Mouse (Mus musculus) liver, postnatal 0 days (tissue): Measurements from ENCODE around the gene Ttc14. TPM values are rescaled to one million over a fixed set of nuclear protein-coding genes. Genes with fewer than 3 reads are reported as not detected.

Experiments used
- ATAC-seq: fragments of 200-750 bp; cut with Nextera tagmentation; 2 replicates; pipeline ENCODE4 v1.8.0; 2017; ENCODE audit warnings: mild to moderate bottlenecking, moderate library complexity
- DNase-seq: peaks from one replicate; pipeline ENCODE4 v3.0.0-alpha.2; 2016
- H3K27ac ChIP-seq: fragments of 300-500 bp; sonication (generic); 2 replicates; pipeline ENCODE4 v1.5.1; 2014; ENCODE audit warnings: antibody characterized with exemption, moderate library complexity, mild to moderate bottlenecking, low read depth
- H3K27me3 ChIP-seq: fragments of 300-500 bp; sonication (generic); 2 replicates; pipeline ENCODE4 v1.6.1; 2014; ENCODE audit warnings: low read length, control low read depth, mixed read lengths; ENCODE audit not compliant: insufficient read depth
- H3K36me3 ChIP-seq: fragments of 300-500 bp; sonication (generic); replicated peaks from 2 replicates; pipeline ENCODE4 v1.6.1; 2014; ENCODE audit warnings: mild to moderate bottlenecking, control low read depth, low read length, moderate library complexity, mixed read lengths; ENCODE audit not compliant: insufficient read depth
- H3K4me1 ChIP-seq: fragments of 300-500 bp; sonication (generic); 2 replicates; pipeline ENCODE4 v1.6.1; 2014; ENCODE audit warnings: antibody characterized with exemption, mild to moderate bottlenecking, control low read depth; ENCODE audit not compliant: insufficient read depth
- H3K4me2 ChIP-seq: fragments of 300-500 bp; sonication (generic); 2 replicates; pipeline ENCODE4 v1.6.1; 2014; ENCODE audit warnings: low read depth, mild to moderate bottlenecking, low read length, moderate library complexity, mixed read lengths
- H3K4me3 ChIP-seq: fragments of 300-500 bp; sonication (generic); 2 replicates; pipeline ENCODE4 v1.5.1; 2014; ENCODE audit warnings: low read depth, low read length
- H3K9ac ChIP-seq: fragments of 300-500 bp; sonication (generic); replicated peaks from 2 replicates; pipeline ENCODE4 v1.6.1; 2014; ENCODE audit warnings: mild to moderate bottlenecking, moderate library complexity
- H3K9me3 ChIP-seq: fragments of 300-500 bp; sonication (generic); 2 replicates; pipeline ENCODE4 v1.6.1; 2016; ENCODE audit warnings: mild to moderate bottlenecking, control low read depth, low read length, mixed read lengths
- CTCF ChIP-seq: sonication (generic); IDR thresholded peaks from 2 replicates; pipeline ENCODE4 v1.5.1; 2016; ENCODE audit warnings: antibody characterized with exemption, low read depth
- EP300 ChIP-seq: IDR thresholded peaks from 2 replicates; pipeline ENCODE4 v1.6.1; 2016; ENCODE audit warnings: antibody characterized with exemption, low read depth, mild to moderate bottlenecking
- WGBS: fragments of 180-500 bp; shearing (Covaris S2); extraction: QIAGEN DNeasy Blood & Tissue Kit; methylation state at CpG from one replicate; pipeline ENCODE4 v1.1.7; 2014; ENCODE audit not compliant: insufficient replicate concordance; 5-methylcytosine and 5-hydroxymethylcytosine counted together
- polyA plus RNA-seq: library from polyadenylated mRNA; unstranded; fragments of >200 nt; fragmentation: Nextera tagmentation; extraction: Ambion mirVana; gene quantifications from 2 replicates; pipeline ENCODE4 v1.2.1, GENCODE M21; 2015

Gene Ttc14
- polyA plus RNA-seq, 1 experiment from 2014 or later: 25.5 TPM

- no peaks in the 10 kb centered on the region for H3K36me3 ChIP-seq
- no peak for DNase-seq
- no peaks in the 10 kb centered on the region for H3K27me3 ChIP-seq
Observed at GRCm38 (mm10) chr3:33836576-33836975, 36.9 kb downstream of the Ttc14 start.

DNA sequence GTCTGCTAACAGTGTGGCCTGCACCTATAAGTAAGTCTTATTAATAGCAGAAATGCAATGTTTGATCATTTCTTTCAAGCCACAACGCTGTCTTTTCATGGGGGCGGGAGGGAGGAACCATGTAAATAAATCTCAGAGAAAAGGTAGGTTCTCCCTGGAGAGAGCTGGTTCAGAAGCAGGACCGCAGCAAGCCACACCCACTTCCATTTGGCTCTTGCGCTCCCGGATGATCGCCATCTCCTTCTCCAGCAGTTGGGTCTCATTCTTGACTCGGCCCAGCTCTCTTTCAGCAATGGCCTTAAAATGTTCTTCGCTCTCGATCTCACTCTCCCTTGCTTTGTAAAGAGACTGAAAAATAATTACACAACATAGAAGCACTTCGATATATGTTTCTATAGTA, 39.2 kb downstream of the Ttc14 start:
- Histone ChIP-seq H3K27me3 (no peaks in the 10 kb centered on the region), H3K4me1 (peaks cover 3% of the 10 kb centered on the region; the same call in 1 of the 2 replicates), H3K27ac (no peak overlapping the region), H3K9ac (no peak overlapping the region), H3K4me2 (peak overlapping the region; percentile 20), H3K36me3 (no peaks in the 10 kb centered on the region), H3K4me3 (no peak overlapping the region), H3K9me3 (no peaks in the 10 kb centered on the region)
- no peak for DNase-seq
- no peak for TF ChIP-seq CTCF
- no peak for TF ChIP-seq EP300
- WGBS: 52% methylated on average over 10 of the region's 10 CpGs
- ATAC-seq: no peak

More at GRCm38 (mm10) chr3:33836576-33836975, 36.9 kb downstream of the Ttc14 start:
- no peak for TF ChIP-seq CTCF
- TF ChIP-seq EP300: no peak
- Histone ChIP-seq H3K9ac (no peak overlapping the region), H3K9me3 (no peaks in the 10 kb centered on the region), H3K27ac (no peak overlapping the region), H3K4me2 (no peak overlapping the region), H3K4me3 (no peak overlapping the region), H3K4me1 (no peaks in the 10 kb centered on the region)
- ATAC-seq: no peak
- WGBS: 77% methylated on average over 13 of the region's 13 CpGs

DNA sequence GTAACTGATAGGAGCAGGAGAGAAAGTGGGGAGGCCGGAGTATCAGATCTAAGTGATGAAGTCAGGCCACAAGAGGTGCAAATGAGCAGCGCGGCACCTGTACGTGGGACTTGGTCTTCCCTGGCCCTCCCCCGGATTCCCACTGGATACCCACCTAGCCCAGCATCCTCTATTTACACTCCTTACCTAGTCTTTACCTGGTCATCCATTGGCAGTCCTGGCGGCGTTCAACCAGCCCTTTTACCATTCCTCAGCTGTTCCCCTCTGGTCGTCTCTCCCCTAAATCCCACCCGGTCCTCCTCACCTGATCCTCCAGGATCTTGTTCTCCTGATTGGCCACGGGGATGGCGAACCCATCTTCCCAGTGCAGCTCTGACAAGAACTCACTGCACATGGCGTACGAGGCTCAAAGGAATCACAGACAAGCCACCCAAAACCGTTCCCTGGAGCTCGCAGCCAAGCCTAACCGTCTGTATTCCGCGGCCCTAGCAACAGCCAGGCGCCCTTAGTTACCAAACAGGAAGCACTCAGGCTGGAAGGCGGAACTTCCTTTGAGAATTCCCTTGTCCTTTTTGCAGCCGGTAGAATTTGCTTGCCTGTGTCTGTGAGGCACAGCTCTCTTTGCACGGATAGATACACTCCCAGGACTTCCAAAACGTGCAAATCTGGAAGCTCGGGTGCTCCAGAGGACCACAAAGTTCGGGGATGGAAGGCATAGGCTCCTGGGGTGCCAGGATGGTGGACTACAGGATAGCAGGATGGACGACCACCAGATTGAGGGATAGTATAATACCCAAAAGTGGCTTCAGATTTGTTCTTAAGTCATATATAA, 44.4 kb downstream of the Ttc14 start, which contains the start of gene Ccdc39:
Gene Ccdc39, minus strand, starts transcription at position 510 of the 832 bp plus-strand sequence.
- ATAC-seq (peak; percentile 48; the same call in 1 of the 2 replicates), DNase-seq (peak; percentile 62)
- Histone ChIP-seq H3K4me2 (peak within 1 kb of the TSS; percentile 78), H3K36me3 (no peaks in the 10 kb centered on the region), H3K4me1 (peaks cover 5% of the 10 kb centered on the region), H3K27me3 (no peaks in the 10 kb centered on the region), H3K9ac (0 out of 2 replicates have a peak within 1 kb of the TSS, but pooled peaks have one; percentile 11), H3K27ac (no peak within 1 kb of the TSS), H3K9me3 (no peaks in the 10 kb centered on the region), H3K4me3 (peak within 1 kb of the TSS; percentile 36)
- TF ChIP-seq EP300 (no peak), CTCF (no peak)
- 9% methylated on average over 26 of the region's 26 CpGs for WGBS

- 60% methylated on average over 6 of the region's 6 CpGs for WGBS
- no peaks in the 10 kb centered on the region for H3K36me3 ChIP-seq
- ATAC-seq: no peak
- no peak for DNase-seq
- no peaks in the 10 kb centered on the region for H3K27me3 ChIP-seq
- H3K4me3 ChIP-seq: no peak overlapping the region
- H3K9ac ChIP-seq: no peak overlapping the region
- H3K4me1 ChIP-seq: peaks cover 5% of the 10 kb centered on the region
- no peak overlapping the region for H3K4me2 ChIP-seq
- no peak overlapping the region for H3K27ac ChIP-seq
- no peaks in the 10 kb centered on the region for H3K9me3 ChIP-seq
- TF ChIP-seq EP300 (no peak), CTCF (no peak)
Observed at GRCm38 (mm10) chr3:33846639-33847038, 47.0 kb downstream of the Ttc14 start.

DNA sequence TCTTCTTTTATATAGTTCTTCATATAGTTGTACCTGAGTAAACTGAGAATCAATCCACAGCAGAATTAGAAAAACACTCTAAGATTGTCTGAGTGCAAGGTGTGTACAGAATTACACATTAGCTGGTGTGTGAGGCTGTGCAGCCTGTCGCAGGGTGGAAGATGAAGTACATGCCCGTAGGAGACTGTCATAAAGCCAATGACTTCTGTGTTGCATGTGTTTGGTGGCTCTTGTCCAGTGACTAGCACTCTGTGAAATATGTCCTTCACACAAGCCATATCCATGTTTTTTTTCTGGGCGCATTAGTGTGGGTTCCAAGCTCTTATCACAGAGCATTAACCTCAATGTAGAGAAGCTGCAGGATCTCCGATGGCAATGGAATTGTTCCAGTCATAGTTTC, 51.2 kb downstream of the Ttc14 start:
- no peaks in the 10 kb centered on the region for H3K27me3 ChIP-seq
- no peaks in the 10 kb centered on the region for H3K36me3 ChIP-seq
- no peak overlapping the region for H3K27ac ChIP-seq
- no peak for ATAC-seq
- no peaks in the 10 kb centered on the region for H3K9me3 ChIP-seq
- H3K9ac ChIP-seq: no peak overlapping the region
- H3K4me2 ChIP-seq: no peak overlapping the region
- TF ChIP-seq EP300 (no peak), CTCF (no peak)
- WGBS: 81% methylated on average over 4 of the region's 4 CpGs
- no peak for DNase-seq
- no peaks in the 10 kb centered on the region for H3K4me1 ChIP-seq
- H3K4me3 ChIP-seq: no peak overlapping the region

- Histone ChIP-seq H3K27me3 (no peaks in the 10 kb centered on the region), H3K9me3 (no peaks in the 10 kb centered on the region), H3K36me3 (no peaks in the 10 kb centered on the region), H3K27ac (no peak overlapping the region), H3K4me1 (no peaks in the 10 kb centered on the region), H3K4me3 (no peak overlapping the region), H3K4me2 (no peak overlapping the region), H3K9ac (no peak overlapping the region)
- TF ChIP-seq CTCF: no peak
- 49% methylated on average over 1 of the region's 1 CpGs for WGBS
- ATAC-seq: no peak
- no peak for DNase-seq
Observed at GRCm38 (mm10) chr3:33853062-33853461, 53.4 kb downstream of the Ttc14 start.
